Mouse (Mus musculus): ENCODE data around the gene Mars.
"Not testable (repeated sequence)": the region's sequence is repeated elsewhere in the genome, so short reads cannot be mapped to it uniquely, and the experiment has no call there.

Mars gene

DNA sequence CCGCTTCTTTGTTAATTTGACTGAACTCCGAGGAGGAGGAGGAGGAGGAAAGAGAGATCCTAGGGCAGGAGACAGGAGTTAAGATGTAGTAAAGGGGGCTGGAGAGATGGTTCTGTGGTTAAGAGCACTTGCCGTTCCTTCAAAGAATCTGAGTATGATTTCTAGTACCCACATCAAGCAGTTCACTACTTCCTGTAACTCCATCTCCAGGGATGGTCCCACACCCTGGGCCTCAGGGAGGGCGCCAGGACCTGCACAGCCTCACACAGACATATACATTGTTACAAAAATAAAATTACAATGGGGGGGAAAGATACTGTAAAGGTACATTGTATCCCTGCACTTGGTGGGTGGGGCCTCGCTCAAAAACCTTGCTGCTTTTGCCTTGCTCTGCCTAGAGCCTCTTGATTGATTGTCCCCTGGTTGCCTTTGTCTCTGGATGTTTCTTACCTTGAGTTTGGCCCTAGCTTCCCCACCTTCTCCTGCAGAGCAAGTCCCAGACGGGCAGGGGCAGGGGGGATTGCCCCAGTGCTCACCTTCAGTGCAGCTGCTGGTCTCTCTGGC lies 26.0 kb upstream of the Mars start:
- DNase-seq (ENCODE audit: low read depth) = peak; percentile 70

GRCm38 (mm10) chr10:127336952-127337351 lies 25.4 kb upstream of the Mars start:
- no peak for DNase-seq (ENCODE audit: low read depth)

DNA sequence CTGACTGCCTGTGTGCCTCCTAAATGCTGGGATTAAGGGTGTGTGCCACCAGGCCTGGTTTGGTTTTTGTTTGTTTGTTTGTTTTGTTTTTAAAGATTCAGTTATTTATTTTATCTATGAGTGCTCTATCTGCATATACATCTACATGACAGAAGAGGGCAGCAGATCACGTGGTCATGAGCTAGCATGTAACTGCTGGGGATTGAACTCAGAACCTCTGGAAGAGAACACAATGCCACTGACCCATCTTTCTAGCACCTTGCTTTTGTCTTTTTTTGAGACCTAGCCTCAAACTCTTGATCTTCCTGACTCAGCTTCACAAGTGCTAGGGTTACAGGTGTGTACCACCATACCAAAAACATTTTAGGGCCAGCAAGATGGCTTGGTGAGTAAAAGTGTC lies 23.7 kb upstream of the Mars start:
- no peak for DNase-seq (ENCODE audit: low read depth)

DNA sequence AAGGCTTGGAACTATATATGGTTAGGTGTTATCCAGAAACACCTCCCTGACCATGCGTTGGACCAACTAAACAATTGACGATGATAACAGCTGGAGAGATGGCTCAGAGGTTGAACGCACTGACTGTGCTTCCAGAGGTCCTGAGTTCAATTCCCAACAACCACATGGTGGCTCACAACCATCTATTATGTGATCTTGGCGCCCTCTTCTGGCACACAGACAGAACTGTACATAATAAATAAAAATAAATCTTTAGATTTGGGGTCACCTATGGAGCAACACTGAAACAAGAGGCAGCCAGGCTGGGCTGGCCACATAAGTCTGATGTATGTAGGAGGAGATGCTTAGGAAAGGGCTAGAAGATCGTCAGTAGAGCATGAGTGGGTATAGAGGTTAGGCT lies 21.6 kb upstream of the Mars start:
- DNase-seq (ENCODE audit: low read depth) = peak; percentile 69

DNA sequence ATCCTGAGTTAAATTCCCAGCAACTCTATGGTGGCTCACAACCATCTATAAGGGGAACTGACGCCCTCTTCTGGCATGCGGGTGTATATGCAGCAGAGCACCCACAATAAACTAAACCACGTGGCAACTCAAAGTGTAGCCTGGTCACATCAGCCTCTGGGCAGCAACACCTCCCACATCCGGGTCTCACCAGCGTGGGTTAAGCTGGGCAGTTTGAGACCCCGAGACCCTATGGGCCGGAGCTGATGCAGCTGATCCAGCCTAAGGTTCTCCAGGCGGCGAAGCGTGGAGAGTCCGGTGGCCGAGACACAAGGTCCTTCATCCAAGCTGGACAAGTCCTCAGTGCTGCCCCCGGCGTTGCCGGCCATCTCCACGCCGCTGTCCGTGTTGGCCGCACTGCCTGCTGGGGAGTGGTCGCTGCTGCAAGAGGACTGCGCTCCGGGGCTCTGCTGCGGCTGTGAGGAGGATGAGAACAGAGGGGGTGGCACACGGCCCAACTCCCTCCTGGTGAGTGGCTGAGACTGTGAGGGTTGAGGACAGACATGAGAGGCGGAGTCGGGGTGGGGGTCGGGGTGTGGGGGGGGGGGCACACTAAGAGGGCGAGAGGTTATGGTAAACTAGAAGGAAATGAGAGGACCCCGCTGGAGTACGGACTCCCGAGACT lies 20.8 kb upstream of the Mars start:
- peak; percentile 57 for DNase-seq (ENCODE audit: low read depth)

DNA sequence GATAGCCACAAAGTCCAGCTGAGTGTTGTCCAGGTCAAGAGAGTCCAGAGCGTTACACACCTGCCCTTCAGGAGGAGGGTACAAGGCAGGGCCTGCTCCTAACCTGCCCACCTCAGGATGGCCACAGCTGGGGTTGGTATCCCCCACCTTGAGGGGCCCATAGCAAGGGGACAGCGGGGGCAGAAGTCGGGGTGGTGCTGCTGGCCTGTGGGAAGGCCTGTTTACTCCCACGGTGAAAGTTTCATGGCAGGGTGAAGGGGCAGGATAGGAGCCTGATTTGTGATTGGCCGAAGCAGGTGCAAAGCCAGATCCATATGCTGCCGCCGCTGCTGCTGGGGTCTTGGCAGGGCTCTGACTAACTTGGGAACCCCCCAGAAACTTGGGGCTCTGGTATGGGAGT lies 18.6 kb upstream of the Mars start:
- DNase-seq (ENCODE audit: low read depth) = no peak

DNA sequence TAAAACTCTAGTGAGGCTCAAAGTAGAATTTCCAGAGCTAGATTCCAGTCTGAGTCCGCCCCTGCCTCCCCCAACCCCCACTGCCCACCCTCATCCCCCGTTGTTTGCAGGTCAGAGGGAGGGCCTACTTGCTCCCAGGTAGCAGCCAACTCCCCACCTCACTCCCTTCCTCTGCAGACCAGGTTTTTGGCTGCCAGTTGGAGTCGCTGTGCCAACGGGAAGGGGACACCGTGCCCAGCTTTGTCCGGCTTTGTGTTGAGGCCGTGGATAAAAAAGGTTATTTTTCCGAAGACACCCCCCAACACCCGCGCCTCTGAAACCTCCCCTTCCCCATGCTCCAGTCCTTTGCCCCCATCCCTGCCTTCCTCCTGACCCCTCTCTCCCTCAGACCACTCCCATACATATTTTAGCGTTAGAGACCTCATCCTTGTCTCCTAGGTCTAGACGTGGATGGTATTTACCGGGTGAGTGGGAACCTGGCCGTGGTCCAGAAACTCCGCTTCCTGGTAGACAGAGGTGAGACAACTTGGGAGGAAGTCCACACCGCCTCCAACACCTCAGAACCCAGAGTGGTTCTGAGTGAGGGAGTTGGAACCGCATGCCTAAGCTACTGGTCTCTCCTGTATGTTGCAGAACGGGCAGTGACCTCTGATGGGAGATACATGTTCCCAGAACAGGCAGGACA lies 16.0 kb upstream of the Mars start:
- no peak for DNase-seq (ENCODE audit: low read depth)

DNA sequence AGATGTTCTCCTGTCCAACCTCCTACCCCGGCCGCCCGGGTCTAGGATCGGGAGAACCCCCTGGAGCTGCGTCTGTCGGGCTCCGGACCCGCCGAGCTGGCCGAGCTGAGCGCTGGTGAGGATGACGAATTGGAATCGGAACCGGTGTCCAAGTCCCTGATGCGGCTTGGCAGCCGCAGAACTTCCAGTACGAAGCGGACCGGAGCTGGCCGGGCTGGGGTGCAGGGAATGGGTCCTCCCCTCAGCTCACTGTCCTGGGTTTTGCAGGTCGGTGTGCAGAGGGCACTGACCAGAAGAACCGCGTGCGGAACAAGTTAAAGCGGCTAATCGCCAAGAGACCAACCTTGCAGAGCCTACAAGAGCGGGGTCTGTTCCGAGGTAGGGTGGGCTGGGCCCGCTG lies 15.2 kb upstream of the Mars start:
- DNase-seq (ENCODE audit: low read depth) = no peak

DNA sequence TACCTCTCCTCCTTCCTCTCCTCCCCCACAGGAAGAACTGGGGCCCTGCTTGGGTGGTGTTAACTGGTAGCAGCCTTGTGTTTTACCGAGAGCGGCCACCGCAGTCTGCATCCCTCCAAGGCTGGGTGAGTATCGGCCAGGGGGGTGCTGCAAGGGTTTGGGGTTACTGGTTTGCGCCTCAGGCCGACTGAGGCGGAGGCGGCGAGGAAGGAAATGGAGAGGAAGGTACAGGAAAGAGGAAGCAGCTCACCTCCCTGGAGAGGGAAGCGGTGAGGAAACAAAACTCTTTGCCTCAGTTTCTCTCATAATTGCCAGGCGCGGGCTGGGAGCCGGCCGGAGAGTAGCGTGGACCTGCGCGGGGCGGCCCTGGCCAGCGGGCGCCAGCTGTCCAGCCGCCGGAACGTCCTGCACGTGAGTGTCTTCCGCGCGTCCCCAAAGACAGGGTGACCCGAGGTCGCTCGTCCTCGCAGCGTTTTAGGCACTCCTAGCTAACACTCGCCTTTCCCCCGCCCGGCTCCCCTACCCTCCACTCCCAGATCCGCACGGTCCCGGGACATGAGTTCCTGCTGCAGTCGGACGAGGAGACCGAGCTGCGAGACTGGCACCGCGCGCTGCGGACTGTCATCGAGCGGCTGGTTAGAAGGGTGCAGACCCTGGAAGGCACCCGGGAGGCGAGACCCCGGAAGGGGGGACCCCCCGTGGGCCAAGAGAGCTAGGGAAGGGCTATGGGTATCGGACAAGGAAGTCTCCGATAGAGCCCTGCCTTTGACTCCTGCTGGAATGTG lies 14.6 kb upstream of the Mars start:
- no peak for DNase-seq (ENCODE audit: low read depth)

DNA sequence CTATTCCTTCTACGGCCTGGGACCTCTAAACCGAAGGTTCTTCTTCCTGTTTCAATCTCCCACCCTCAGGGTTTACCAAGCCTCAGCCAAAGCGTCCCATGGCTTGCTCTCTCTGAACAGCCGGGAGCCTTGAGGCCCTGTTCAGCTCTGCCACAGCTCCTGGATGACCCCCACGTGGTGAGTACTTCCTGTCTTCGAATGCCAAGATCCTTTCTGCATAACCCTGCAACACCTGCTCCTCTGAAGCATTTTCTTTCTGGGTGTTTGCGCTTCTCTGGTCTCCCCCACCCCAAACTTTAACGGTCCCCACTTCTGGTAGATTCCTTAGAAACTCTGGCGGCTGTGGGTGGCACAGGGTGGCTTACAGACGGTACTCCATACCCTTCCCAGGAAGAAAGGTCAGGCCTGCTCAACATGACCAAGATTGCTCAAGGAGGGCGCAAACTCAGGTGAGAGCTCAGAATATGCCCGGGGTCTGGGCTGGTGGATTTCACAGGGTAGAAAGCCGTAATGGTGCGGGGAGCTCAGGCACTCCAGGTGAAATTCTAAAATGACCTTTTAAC lies 13.9 kb upstream of the Mars start:
- peak; percentile 59 for DNase-seq (ENCODE audit: low read depth)

GRCm38 (mm10) chr10:127324495-127324894 lies 12.9 kb upstream of the Mars start:
- DNase-seq (ENCODE audit: low read depth) = peak; percentile 93

DNA sequence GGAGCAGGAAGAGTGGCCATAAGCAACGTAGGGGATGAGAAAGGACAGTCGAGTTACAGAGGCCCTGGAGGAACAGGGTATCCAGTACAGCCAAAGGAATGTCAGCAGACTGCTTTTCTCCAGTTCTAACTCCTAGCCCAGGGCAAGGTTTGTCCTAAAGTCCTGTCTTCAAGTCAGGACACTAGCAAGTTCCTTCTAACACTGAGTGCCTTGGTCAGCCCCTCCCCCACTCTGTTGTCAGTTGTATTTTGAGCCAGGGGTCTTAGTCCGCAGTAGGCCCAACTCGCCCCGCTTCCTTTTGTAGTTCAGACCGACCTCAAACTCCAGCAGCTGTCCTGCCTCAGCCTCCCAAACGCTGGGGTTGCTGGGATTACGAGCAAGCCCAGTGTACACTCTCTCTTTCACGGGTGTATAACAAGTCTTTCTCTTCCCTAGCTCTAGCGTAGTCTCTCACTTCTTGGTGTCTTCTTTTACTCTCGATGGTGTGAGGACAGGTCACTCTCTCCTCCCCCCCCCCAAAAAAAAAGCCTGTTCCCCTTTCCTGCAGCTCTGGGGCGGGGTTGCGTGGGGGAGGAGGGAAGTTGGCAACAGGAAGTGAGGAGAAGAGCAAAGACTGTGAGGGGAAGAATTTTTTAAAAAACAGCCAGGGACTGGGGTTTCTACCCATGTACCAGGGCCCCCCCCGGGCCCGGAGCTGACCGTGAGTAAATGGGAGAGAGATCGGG lies 11.7 kb upstream of the Mars start:
- peak; percentile 51 for DNase-seq (ENCODE audit: low read depth)

DNA sequence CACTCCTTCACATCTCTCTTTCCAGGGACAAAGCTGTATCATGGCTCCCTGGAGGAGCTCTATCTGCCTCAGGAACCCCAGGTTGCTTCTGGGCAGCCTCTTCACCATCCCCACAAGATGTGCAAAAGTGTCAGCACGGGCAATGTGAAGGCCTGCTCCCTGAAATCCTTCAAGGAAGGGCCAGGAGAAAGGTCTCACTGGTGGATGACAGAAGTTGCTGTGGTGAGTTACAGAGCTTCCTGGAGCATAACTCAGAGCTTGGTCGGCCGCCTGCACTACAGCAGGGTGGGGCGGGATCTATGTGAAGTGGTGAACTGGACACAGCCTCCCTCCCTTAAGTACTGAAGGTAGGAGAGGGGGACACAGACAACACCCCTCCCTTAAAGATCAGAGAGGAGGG lies 11.1 kb upstream of the Mars start:
- no peak for DNase-seq (ENCODE audit: low read depth)

DNA sequence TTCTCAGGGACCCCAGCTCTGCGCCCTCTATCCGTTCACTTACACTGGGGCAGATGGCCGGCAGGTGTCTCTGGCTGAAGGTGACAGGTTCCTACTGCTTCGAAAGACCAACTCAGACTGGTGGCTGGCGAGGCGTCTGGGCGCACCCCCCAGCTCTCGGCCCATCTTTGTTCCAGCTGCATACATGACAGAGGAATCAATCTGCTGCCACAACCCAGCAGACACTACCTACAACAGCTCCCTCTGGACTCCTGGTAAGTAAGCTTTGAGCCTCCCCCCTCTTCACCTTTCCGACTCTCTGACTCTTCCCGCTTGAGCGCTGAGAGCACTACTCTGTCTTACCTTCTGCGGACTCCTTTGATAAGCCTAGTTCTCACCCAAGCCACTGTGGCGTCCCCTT lies 10.6 kb upstream of the Mars start:
- peak; percentile 58 for DNase-seq (ENCODE audit: low read depth)

- DNase-seq (ENCODE audit: low read depth) = peak; percentile 76
Observed at GRCm38 (mm10) chr10:127321621-127322020, 10.0 kb upstream of the Mars start, which contains the start of gene Arhgap9. Gene Arhgap9 (plus strand): TSS chr10:127321964.

DNA sequence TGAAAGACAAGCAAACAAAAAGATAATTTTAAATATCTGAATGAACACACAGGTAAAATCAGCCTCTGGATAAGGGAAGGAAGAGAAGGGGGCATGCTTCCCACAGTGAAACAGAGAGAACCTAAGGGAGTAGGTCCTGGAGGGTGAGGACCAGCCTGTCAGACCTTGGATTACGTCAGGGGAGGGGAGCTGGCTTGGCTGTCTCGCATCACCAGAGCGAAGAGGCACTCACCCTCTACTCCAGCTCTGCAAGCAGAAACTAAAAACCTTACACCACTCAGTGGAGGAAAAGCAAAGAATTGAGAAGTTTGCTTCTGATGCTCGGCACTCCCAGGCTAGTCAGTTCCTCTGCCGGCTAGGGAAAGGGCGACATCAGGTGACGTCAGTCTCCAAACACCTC lies 8.4 kb upstream of the Mars start:
- no peak for DNase-seq (ENCODE audit: low read depth)

DNA sequence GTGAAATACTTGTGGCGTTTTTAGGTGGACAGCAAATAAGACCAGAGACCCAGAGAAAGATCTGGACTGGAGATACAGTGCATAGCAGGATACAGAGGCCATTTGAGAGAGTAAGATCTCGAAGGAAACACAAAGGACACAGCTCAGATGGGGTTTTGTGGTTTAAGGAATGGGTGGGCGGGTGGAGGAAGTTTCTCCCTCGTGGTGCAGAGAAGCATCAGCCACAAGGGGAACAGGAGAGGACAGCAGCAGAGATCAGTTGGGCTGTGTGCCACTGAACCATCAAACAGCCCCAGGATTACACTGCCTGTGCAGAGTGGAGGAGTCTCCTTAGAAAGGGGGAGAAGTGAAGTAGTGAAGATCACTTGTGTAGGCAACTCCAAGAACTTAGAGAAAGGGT lies 6.4 kb upstream of the Mars start:
- DNase-seq (ENCODE audit: low read depth) = no peak

DNA sequence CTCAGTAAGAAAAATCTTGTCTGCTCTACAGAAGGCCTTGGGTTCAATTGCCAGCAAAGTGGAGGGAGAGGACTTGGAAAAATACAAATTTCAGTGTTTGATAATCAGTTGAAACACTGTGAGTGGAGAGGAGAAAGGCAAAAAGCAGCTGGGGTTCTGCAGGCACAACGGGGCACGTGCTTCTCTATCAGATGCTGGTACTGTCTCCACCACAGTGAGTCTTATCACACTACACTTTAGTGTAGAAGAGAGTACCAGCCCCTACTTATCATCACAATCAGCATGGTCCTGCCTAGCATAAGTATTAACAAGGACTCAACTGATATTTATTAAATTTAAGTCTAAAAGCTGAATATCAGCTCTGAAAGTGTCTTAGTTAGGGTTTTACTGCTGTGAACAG lies 5.7 kb upstream of the Mars start:
- no peak for DNase-seq (ENCODE audit: low read depth)

DNA sequence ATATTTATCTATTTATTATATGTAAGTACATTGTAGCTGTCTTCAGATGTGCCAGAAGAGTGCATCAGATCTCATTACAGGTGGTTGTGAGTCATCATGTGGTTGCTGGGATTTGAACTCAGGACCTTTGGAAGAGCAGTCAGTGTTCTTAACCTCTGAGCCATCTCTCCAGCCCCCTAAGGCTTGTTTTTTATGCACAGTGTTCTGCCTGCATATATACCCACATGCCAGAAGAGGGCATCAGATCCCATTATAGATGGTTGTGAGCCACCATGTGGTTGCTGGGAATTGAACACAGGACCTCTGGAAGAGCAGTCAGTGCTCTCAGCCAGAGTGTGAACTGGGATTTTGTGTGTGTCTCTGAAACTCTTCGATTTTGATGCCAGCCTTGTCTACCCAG lies 3.4 kb upstream of the Mars start:
- not testable (repeated sequence) for DNase-seq (ENCODE audit: low read depth)

DNA sequence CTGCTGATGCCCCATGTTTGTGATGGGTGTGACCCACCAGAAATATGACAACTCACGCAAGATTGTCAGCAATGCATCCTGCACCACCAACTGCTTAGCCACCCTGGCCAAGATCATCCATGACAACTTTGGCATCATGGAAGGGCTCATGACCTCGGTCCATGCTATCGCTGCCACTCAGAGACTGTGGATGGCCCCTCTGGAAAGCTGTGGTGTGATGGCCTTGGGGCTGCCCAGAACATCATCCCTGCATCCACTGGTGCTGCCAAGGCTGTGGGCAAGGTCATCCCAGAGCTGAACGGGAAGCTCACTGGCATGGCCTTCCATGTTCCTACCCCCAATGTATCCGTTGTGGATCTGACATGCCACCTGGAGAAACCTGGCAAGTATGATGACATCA lies 1.9 kb upstream of the Mars start:
- not testable (repeated sequence) for DNase-seq (ENCODE audit: low read depth)

DNA sequence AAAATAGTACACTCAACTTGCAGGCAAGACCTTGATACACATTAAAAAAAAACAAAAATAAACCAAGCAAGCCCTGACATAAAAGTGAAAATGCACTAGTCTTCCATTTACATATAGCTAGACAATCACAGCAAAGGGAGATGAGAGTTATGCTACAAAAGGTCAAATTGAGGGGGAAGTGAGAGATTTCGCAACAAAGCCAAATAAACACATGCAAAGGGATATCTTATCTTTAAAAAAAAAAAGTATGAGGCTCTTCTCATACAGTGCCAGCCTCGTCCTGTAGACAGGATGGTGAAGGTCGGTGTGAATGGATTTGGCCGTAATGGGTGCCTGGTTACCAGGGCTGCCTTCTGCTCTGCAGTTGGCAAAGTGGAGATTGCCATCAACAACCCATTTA lies 1.3 kb upstream of the Mars start:
- DNase-seq (ENCODE audit: low read depth) = no peak

- peak; percentile 92 for DNase-seq (ENCODE audit: low read depth)
Observed at GRCm38 (mm10) chr10:127312356-127312676, 730 bp upstream of the Mars start.

All from naive thymus-derived CD4-positive, alpha-beta T cell, adult 2 months (primary cell).